Mouse (Mus musculus) frontal cortex, adult 2 months (tissue): ENCODE results near the gene Acot6. TPM values are rescaled to one million over a fixed set of nuclear protein-coding genes. Genes with fewer than 3 reads are reported as not detected.

ENCODE experiments used
- DNase-seq, 2 experiments: peaks; one replicate each; pipeline ENCODE4 v3.0.0; 2022; ENCODE audit warnings: low spot score in 1 of 2; ENCODE audit errors: extremely low spot score in 1 of 2
- polyA plus RNA-seq: library from polyadenylated mRNA; depleted of rRNA; stranded (reverse); fragments of >200 nt; gene quantifications from 2 replicates; pipeline ENCODE4 v1.2.3, GENCODE M21; 2012; rRNA removed

Acot6 gene
- polyA plus RNA-seq, 1 experiment, result 5.8 TPM

DNA sequence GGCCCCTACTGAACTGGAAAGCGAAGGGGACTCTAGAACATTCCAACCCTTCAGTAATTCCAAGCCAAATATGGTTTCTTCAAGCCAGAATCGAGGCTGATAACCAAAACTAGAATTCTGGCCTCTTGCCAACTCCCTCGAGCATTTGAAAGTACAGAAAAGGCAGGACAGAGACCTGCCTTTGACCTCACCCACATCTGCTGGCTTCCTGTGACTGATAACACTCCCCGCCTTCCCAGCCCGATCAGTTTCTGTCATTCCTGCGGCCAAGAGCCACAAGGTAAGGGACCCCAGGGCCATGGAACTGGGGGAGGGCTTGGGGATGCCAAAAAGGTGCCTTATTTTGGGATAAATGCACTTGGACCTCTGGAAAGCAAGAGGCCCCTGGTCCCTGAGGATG lies 50.5 kb downstream of the Acot6 start:
- DNase-seq, result no peak

DNA sequence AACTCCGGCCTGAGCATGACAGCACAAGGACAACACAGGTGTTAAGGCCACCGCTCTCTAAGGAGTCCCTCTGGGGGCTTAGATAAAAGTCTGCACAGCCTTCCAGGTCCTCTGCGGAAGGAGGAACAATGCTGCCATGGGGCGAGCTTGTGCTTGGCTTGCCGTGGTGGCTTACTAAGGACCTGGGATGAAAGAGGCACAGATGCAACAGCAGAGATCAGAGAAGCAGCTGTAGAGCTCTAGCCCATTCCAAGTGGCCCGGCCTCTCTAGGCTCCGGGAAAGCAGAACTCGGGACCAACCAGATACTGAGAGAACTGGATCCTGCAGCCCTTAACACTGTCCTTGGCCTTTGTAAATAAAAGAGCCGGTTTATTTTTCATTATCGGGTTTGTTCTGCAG lies 51.5 kb downstream of the Acot6 start:
- no peak for DNase-seq

DNA sequence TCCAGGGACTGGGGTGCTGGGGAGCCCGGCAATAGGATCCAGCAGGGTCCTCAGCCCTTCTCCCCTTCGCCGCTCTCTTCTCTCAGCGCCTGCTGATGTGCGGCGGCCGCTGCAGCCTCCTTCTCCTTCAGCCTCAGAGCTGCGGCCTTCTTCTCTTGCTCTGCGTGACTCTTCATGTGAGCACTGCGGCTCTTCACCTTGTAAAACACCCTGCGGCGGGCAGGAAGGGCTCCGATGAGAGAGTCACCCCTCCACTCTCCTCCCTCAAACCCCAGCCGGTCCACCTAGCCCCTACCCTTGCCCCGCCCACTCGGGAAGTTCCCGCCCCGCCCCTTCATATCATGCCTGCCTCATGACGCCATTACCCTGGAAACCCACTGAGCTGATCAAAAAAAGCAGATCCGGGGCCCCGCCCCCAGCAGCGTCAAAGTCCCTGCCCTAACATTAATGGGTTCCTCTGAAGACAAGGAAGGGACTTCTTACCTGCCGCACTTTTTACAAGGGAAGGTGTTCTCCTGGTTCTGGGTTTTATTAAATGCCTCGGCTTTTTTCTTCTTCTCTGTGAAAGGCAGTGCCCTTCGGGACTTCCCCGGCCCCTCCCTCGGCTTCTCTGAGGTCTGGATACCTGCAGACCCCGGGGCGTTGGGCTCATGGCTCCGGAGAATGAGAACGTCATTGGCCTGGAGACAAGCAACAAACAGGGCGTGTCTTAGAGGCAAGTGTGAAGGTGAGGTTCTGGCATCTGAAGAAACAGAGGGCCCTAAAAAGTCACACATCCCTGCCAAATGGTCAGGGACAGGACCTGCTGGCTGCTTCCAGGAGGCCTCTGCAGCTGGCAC lies 52.1 kb downstream of the Acot6 start:
- DNase-seq, result no peak

DNA sequence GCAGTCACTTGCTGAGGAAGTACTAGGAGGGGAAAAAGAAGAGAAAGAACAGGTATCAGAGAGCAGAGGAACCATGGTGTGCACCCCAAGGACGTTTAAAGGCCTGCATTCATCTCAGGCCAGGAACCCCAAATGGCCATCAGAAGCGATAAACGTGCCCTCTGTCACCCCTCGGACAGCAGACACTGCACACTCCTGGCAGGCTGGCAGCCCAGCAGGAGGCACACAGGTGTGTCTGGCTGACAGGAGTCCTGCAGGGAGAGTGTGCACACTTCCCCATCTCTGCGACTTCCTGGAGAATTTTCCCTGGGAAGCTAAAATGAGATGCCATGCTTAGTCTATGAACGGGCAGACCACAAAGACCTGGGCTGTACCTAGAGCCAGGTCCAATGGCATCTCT lies 53.0 kb downstream of the Acot6 start:
- no peak for DNase-seq

DNA sequence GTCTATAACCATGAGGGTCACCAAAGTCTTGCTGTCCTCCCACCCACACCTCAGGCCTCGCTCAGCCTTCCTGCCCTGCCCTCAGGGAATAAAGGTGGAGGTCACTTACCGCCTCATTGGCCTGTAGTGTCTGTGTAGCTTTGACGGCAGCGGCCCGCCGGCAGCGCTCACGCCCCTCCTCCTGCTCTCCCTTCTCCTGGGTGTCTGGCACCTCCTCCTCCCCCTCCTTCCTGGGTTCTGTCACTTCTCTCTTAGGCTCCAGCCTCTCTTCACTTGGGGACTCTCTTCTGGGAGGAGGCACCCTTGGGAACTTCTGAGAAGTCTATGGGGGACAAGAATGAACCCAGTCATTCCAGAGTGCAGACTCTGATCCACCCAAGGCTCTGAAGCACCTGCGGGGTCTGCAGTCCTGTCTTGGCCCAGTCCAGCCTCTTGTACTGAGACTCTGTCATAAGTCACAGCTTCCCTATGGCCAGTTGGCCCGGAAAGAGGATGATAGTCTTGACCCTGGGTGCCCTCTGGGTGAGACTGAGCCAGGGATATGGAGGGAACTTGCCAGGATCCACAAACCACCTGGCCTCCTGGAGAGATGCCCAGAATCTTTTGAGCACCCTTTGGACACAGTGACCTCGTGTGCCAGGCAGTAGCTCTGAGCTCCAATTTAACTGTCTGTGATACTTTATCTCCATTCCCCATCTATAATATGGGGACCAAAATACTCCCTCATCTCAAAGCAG lies 54.5 kb downstream of the Acot6 start:
- no peak for DNase-seq

DNA sequence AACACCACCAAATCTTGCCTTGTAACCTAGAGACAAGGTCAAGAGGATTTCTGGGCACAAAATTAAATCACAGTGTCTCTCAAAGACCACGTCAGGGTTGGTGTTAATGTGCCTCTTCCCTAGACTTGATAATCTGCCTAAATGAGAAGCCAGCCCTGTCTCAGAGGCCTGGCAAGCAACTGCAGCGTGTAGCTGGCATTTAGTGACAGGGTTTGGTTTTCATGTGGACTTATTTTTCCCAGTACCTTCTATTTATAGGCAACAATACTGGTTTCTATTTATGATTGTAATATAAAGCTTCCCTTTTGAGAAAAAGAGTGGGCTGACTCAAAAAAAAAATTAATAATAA lies 55.0 kb downstream of the Acot6 start:
- DNase-seq, result no peak

DNA sequence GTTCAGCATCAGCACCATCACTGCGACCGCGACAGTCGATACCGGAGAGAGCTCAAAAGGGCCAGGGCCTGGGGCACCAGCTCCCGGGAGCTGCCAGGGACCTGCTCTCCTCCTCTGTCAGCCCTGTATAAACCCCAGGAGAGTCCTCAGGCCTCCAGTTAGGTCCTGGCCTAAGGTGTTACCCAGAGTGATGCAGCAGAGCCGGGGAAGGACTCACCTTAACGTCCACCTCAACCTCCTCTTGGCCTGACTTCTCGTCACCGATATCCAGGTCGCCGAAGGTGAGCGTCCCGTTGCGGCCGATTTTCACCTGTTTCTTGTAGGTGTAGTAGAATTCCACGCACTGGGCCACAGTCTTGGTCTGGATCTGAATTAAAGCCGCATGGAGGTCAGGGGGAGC lies 55.8 kb downstream of the Acot6 start:
- DNase-seq, result no peak

DNA sequence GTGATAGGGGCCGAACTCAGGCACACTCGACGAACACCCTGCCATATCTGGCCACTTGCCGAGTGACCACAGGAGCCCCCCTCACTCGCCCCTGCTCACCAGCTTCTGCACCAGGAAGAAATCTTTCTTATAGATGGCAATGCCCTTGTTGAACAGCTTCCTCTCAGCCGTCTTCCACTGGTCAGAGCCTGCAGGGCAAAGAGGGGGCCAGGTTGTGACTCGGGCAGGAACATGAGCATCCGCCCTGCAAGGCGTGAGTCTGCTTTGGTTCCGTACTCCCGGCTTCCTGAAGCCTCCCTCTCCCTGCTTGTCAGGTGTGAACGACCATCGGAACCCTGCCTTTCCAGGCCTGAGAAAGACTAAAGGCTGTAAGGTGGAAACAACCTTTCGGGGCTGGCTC lies 57.7 kb downstream of the Acot6 start:
- no peak for DNase-seq

DNA sequence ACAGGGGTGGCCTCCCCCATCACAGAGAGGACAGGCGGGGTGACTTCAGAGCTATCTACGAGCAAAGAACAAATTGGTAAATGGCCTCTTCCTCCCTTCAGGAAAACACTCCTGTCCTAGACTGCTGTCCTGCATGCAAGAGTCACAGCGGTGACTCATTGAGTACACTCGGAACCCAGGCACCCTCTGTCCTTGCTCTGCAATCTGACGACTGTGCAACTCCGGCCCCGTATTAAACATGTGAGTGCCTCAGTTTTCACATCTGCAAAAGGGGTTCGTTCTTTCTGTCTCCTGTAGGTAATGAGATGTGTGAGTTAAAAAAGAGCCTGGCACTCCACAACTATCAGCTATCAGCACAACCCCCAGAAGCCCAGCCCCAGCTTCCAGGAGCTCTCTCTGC lies 60.0 kb downstream of the Acot6 start:
- no peak for DNase-seq

Other genes starting within 250 kb of the Acot6 start
- 71.7 and 73.3 TPM in 2 replicates for gene Numb, start 178.7 kb upstream of the Acot6 start, polyA plus RNA-seq
- gene Riox1, start 150.0 kb upstream of the Acot6 start, polyA plus RNA-seq, result 11.5 and 12.0 TPM in 2 replicates
- 0.04 and 0.06 TPM in 2 replicates for gene Heatr4, start 115.8 kb upstream of the Acot6 start, polyA plus RNA-seq
- 7.2 and 8.7 TPM in 2 replicates for gene Acot2, start 112.8 kb upstream of the Acot6 start, polyA plus RNA-seq
- gene Acot1, start 91.2 kb upstream of the Acot6 start, polyA plus RNA-seq, result 15.6 and 15.7 TPM in 2 replicates
- 1.8 and 2.0 TPM in 2 replicates for gene Acot4, start 62.3 kb upstream of the Acot6 start, polyA plus RNA-seq
- gene Gm49366, start 61.7 kb upstream of the Acot6 start, polyA plus RNA-seq, result not detected in 2 replicates
- 1.7 TPM in 2 replicates for gene Acot3, start 48.5 kb upstream of the Acot6 start, polyA plus RNA-seq
- 2.7 and 3.5 TPM in 2 replicates for gene Acot5, start 31.3 kb upstream of the Acot6 start, polyA plus RNA-seq
- gene Dnal1, start 13.7 kb downstream of the Acot6 start, polyA plus RNA-seq, result 52.9 and 55.1 TPM in 2 replicates
- 4.4 and 5.3 TPM in 2 replicates for gene Pnma1, start 47.8 kb downstream of the Acot6 start, polyA plus RNA-seq
- gene Elmsan1, start 118.2 kb downstream of the Acot6 start, polyA plus RNA-seq, result 8.6 and 8.7 TPM in 2 replicates
- 34.4 and 39.4 TPM in 2 replicates for gene Ptgr2, start 184.6 kb downstream of the Acot6 start, polyA plus RNA-seq
- 36.9 and 37.2 TPM in 2 replicates for gene Zfp410, start 216.2 kb downstream of the Acot6 start, polyA plus RNA-seq